Mouse (Mus musculus): ENCODE measurements at regions not wholly inside any gene's neighbourhood (a gene's known extent, or its start where the extent isn't known, plus 50 kb on each side); places are given as distances from the start of the nearest gene placed in this dataset.
"Not testable (repeated sequence)": the region's sequence is repeated elsewhere in the genome, so short reads cannot be mapped to it uniquely, and the experiment has no call there.

DNA sequence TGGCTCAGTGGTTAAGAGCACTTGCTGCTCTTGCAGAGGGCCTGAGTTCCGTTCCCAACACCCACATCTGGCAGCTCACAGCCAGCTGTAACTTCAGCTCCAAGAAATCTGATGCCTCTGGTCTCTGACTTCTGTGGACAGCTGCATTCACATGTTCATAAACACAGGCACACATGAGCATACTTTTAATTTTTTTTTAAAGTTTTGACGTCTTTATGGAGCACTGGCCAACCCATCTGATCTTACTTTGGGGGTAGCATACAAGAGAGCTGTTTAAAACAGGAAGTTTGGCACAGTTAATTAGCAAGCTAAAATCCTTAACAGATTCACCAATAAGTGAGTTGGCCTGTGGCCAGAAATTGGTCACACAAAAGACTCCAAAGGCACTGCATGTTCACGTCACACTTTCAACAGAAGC is 81.2 kb upstream of the Atl2 start:
- DNase-seq (ENCODE audit: low spot score), result peak; percentile 24

DNA sequence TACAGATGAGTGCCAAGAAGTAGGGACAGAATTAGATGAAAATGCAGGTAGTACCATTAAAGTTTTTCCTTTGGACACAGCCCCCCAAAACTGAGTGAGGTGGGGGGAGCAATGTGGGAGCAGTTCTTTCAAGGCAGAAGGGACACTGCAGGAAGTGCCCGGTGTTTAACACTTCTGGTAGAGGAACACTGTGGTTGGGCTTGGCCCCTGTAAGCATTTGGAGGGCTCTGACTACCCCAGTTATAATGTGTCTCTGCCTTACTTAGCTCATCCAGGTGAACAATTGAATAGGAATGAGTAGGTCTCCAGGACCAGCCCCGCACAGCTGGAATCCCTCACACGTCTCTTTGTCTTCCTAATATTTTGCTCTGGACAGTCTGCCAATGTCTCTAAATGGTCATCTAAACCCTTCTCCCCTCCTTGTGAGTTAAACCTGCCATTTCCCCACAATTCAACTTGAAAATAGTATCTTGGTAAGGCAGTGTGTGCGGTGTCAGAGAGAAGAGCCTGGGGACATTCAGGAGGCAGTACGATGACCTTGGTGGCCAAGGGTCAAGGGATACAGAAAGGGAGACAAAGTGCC is 80.7 kb upstream of the Atl2 start:
- no peak for DNase-seq (ENCODE audit: low spot score)

DNA sequence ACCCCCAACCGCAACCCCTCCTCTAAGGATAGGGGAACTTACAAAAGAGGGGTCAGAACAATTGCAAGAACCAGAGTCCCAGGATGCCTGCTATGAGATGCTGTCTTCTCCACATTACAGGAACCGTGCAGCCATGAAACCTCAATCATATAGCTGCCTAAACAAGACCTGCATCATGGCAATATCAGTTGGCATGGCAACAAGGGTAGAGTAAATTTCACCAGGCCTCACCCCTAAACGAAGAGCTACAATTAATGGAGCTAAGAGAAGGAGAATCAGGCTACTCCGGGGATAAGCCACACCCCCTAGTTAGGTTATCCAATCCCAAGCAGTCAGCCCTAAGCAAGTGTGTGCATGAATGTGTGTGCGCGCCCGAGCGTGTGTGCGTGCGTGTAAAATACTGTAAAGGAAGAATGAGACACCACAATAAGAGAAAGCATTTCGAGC is 80.1 kb upstream of the Atl2 start:
- no peak for DNase-seq (ENCODE audit: low spot score)

DNA sequence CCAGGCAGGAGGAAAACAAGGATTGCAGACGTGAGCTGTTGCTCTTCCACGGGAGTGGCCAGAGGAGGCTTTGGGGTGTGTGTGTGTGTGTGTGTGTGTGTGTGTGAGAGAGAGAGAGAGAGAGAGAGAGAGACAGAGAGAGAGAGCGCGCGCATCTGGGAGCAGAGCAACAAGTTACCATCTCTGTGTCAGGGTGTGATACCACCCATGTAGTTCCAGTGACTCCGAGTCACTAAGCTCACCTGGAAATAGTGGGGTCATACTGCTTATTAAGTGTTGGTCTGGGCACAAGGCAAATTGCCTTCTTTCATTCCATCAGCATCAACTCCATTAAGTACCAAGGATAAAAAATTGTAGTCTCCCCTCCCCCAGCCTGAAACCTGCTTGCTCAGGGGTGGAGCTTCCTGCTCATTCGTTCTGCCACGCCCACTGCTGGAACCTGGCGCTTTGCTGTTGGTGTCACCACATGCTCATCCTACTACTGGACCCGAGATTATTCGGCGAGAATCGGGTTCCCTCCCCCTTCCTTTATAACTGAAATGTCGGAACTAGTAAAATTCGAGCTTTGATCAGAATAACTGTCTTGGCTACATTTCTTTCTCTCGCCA is 79.3 kb upstream of the Atl2 start:
- not testable (repeated sequence) for DNase-seq (ENCODE audit: low spot score)

- no peak for DNase-seq (ENCODE audit: low spot score)
Measured at GRCm38 (mm10) chr17:79971721-79972336, 75.9 kb upstream of the Atl2 start.

DNA sequence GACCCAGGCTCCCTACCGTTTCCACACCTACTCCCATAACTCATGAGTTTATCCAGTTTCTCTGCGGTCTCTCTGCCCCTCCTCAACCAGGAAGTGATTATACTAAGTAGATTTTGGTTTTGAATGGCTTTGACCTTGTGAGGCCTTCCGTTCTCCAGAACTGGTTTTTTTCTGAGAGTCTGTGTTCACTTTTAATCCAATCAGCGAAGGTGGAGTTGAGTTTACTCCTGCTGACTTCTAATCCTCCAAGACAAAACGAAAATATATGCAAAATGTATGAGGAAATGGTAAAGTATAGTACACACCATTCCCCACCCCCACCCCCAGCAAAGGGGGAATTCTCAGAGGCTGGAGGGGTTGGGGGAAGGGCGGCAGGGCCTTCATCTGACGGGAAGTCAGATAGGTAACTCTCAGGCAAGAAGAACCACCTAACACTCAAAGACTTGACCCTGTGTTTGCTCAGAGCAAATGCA is 73.6 kb upstream of the Atl2 start:
- no peak for DNase-seq (ENCODE audit: low spot score)

DNA sequence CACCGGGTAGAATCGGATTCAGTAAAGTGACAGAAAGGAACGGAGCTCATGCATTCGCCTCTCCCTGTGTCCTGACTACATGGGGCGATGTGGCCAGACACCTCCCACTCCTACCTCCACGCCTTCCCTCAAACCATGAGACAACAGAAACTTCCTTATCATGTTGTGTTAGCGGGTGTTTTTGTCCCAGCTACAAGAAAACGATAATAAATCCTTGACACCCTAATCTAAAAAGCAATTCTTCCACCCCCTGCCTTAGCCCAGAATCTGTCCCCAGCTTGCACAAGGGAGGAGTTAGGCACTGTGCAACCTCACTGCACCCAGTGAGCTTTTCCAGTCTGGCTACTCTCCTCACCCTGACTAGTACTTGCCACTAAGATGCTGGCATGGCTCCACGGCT is 72.9 kb upstream of the Atl2 start:
- no peak for DNase-seq (ENCODE audit: low spot score)

DNA sequence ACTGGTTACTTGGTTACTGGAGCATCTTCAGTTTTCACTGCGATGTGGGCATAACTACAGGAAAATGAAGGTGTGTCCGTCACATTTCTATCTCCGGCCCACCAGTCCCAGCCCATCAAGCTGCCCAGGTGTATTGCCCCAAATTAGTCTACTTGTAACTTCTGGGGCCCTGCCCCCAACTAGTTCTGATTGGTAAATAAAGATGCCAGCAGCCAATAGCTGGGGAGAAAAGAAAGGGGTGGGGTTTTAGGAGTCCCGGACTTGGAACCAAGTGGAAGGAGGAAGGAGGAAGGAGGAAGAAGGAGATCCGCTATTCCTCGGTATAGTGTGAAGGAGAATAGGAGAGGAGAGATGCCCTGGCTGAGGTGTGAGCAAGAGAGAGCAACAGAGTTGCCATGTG is 71.1 kb upstream of the Atl2 start:
- no peak for DNase-seq (ENCODE audit: low spot score)

DNA sequence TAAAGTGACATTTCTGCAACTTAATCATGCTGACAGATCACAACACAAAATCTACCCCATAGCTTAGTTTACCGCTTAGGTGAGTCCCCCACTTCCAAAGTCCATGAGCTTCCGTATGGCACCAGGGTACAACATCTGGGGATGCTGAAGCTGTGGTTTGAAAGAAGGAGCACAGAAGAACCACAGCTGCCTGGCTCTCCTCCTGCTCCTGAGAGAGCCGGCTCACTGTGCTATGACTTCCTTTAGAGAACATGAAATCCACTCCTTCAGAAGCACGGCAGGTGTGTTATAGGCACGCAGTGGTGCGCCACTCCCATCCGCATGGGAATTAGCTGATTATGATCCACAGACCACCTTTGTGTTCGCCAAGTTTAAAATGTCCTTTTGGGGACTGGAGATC is 69.7 kb upstream of the Atl2 start:
- DNase-seq (ENCODE audit: low spot score), result no peak

GRCm38 (mm10) chr17:79964850-79965249 is 68.9 kb upstream of the Atl2 start:
- DNase-seq (ENCODE audit: low spot score), result no peak

DNA sequence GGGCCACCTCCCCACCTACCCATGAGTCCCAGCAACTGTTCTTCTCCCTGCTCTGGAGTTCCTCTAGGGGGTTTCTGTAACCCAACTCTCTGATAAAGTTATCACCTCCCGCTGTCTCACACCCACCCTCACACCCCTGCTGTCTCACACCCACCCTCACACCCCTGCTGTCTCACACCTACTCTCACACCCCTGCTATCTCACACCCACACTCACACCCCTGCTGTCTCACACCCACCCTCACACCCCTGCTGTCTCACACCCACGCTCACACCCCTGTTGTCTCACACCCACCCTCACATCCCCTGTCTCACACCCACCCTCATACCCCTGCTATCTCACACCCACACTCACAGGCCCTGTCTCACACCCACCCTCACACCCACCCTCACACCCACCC is 67.4 kb upstream of the Atl2 start:
- DNase-seq (ENCODE audit: low spot score), result no peak

DNA sequence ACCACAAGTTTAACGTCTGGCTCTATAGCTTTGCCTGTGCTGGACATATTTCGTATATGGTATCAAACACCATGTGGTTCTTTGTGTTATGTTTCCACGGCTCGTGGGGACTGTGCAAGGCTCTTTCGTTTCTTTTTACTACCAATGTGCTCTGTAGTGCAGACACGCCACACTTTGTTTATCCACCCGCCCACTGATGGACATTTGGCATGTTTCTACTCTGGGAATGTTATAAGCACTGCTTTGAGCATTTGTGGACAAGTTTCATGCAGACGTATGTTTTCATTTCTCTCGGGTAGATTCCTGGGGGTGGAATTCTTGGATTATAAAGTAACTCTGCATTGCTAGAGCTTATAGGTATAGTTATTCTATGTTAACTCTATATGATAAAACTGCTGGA is 65.5 kb upstream of the Atl2 start:
- no peak for DNase-seq (ENCODE audit: low spot score)

DNA sequence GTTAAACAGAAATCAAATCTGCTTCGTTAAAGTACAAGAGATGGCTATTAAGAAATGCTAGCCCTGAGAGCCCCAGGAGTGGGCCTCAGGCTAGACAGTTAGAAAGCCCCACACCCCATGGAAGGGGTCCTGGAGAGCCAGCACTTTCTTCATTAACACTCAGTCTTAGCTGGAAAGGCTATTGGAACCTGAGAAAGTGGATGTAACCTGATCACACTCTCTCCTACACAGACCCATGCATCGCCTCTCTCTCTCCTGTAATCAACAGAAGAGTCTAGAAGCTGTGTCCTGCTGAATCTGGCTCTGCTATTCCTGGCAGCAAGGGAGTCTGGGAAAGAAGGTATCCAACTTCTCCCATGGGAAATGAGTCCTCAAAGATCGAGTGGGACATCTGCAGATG is 64.8 kb upstream of the Atl2 start:
- DNase-seq (ENCODE audit: low spot score), result no peak

DNA sequence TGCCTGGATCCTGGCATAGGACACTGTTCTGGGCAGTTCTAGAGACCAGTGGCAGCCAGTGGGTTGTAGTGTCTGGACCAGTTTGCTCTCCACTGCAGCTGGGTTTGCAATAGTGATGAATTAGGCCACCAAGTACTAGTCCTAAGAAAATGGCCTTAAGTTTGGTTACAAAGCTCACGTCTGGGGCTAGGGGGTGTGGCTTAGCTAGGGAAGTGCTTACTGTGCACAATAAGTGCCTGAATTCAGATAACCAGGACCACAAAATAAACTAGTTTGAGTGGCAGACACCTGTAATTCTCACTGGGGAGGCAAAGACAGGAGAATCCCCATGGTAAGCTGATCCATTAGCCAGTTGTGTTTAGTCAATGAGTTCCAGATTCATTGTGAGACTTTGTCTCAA is 59.3 kb upstream of the Atl2 start:
- no peak for DNase-seq (ENCODE audit: low spot score)

GRCm38 (mm10) chr17:79954624-79955244 is 58.8 kb upstream of the Atl2 start:
- no peak for DNase-seq (ENCODE audit: low spot score)

GRCm38 (mm10) chr17:79948591-79949475 is 52.9 kb upstream of the Atl2 start:
- DNase-seq (ENCODE audit: low spot score), result no peak

Measured in layer of hippocampus, adult 9-10 months (tissue).